Mouse (Mus musculus) E14TG2a.4 (cell line): ENCODE data around the gene Hnrnpa2b1.

Experiments used
- H3K27me3 ChIP-seq: 2 replicates; pipeline ENCODE4 v1.6.1; 2014; ENCODE audit warnings: low read length, control low read depth; ENCODE audit not compliant: insufficient read depth
- H3K36me3 ChIP-seq: 2 replicates; pipeline ENCODE4 v1.6.1; 2014; ENCODE audit warnings: low read length, control low read depth; ENCODE audit not compliant: insufficient read depth
- H3K4me1 ChIP-seq: replicated peaks from 2 replicates; pipeline ENCODE4 v1.6.1; 2014; ENCODE audit warnings: low read depth, low read length, control low read depth
- H3K4me3 ChIP-seq: replicated peaks from 2 replicates; pipeline ENCODE4 v1.5.1; 2014; ENCODE audit warnings: mild to moderate bottlenecking, low read length
- H3K9me3 ChIP-seq: 2 replicates; pipeline ENCODE4 v1.6.1; 2014; ENCODE audit warnings: low read length, control low read depth
- CTCF ChIP-seq: conservative IDR thresholded peaks from 2 replicates; pipeline ENCODE4 v1.5.1; 2014; ENCODE audit warnings: low read length
- NANOG ChIP-seq: IDR thresholded peaks from 2 replicates; pipeline ENCODE4 v1.6.1; 2014; ENCODE audit warnings: borderline replicate concordance, low read length, mixed read lengths
- POU5F1 ChIP-seq: IDR thresholded peaks from 2 replicates; pipeline ENCODE4 v1.6.1; 2014; ENCODE audit warnings: low read length, borderline replicate concordance

Hnrnpa2b1 gene

GRCm38 (mm10) chr6:51459313-51460020, 10.2 kb downstream of the Hnrnpa2b1 start:
- TF ChIP-seq POU5F1: no peak
- no peak for TF ChIP-seq NANOG
- TF ChIP-seq CTCF: no peak
- H3K27me3 ChIP-seq: no peaks in the 10 kb centered on the region

GRCm38 (mm10) chr6:51458925-51459312, 10.8 kb downstream of the Hnrnpa2b1 start:
- Histone ChIP-seq H3K9me3 (no peaks in the 10 kb centered on the region), H3K4me3 (no peak overlapping the region), H3K36me3 (peaks cover 59% of the 10 kb centered on the region), H3K4me1 (peaks cover 22% of the 10 kb centered on the region), H3K27me3 (no peaks in the 10 kb centered on the region)
- TF ChIP-seq POU5F1: no peak
- TF ChIP-seq NANOG: no peak
- no peak for TF ChIP-seq CTCF

More at GRCm38 (mm10) chr6:51459313-51460020, 10.2 kb downstream of the Hnrnpa2b1 start:
- no peaks in the 10 kb centered on the region for H3K9me3 ChIP-seq
- no peak overlapping the region for H3K4me3 ChIP-seq
- peaks cover 64% of the 10 kb centered on the region for H3K36me3 ChIP-seq
- H3K4me1 ChIP-seq: peaks cover 24% of the 10 kb centered on the region

DNA sequence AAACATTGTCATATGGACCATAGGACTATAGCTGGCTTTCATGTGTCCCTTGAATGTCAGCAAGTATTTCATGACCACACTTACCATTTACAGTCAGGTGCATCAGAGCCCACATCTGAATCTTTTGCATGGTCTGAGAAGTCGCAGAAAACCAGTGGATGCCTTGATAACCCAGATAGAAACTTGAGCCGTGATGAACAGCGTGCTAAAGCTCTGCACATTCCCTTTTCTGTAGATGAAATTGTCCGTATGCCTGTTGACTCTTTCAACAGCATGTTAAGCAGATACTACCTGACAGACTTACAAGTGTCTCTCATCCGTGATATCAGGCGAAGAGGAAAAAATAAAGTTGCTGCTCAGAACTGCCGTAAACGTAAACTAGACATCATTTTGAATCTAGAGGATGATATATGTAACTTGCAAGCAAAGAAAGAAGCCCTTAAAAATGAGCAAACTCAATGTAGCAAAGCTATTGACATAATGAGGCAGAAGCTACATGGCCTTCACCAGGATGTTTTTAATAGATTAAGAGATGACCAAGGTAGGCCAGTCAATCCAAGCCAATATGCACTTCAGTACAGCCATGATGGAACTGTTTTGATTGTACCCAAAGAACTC, 11.8 kb downstream of the Hnrnpa2b1 start:
- Histone ChIP-seq H3K36me3 (peaks cover 48% of the 10 kb centered on the region), H3K4me3 (no peak overlapping the region), H3K27me3 (no peaks in the 10 kb centered on the region), H3K4me1 (peaks cover 18% of the 10 kb centered on the region), H3K9me3 (no peaks in the 10 kb centered on the region)
- TF ChIP-seq POU5F1: no peak
- TF ChIP-seq CTCF: no peak

GRCm38 (mm10) chr6:51457283-51457682, 12.4 kb downstream of the Hnrnpa2b1 start:
- H3K27me3 ChIP-seq: no peaks in the 10 kb centered on the region
- H3K36me3 ChIP-seq: peaks cover 43% of the 10 kb centered on the region
- no peak for TF ChIP-seq NANOG
- no peak for TF ChIP-seq CTCF
- no peak for TF ChIP-seq POU5F1
- no peak overlapping the region for H3K4me3 ChIP-seq
- peaks cover 17% of the 10 kb centered on the region for H3K4me1 ChIP-seq
- no peaks in the 10 kb centered on the region for H3K9me3 ChIP-seq

DNA sequence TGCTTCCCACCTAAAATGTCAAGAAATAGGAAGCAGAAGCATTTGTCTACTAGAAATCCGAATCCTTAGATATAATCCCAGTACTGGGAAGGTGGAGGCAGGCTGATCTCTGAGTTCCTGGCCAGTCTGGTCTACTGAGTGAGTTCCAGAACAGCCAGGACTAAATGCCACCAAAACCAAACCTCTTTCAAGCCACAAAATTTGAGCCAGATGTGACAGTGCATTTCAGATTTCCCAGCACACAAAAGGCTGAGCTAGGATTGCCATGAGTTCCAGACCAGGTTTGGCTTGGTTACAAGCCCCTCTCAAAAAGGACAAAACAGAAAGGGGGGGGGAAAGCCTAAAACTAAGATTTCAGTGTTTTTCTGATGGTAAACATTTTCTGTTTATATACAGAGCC, 13.5 kb downstream of the Hnrnpa2b1 start:
- no peak for TF ChIP-seq CTCF
- TF ChIP-seq NANOG: no peak
- TF ChIP-seq POU5F1: no peak
- Histone ChIP-seq H3K4me1 (peaks cover 10% of the 10 kb centered on the region), H3K27me3 (no peaks in the 10 kb centered on the region), H3K4me3 (no peak overlapping the region), H3K9me3 (no peaks in the 10 kb centered on the region), H3K36me3 (peaks cover 32% of the 10 kb centered on the region)

GRCm38 (mm10) chr6:51454949-51455348, 14.7 kb downstream of the Hnrnpa2b1 start:
- TF ChIP-seq POU5F1 (no peak), CTCF (no peak)
- H3K9me3 ChIP-seq: no peaks in the 10 kb centered on the region
- H3K4me3 ChIP-seq: no peak overlapping the region
- H3K36me3 ChIP-seq: peaks cover 22% of the 10 kb centered on the region
- H3K27me3 ChIP-seq: no peaks in the 10 kb centered on the region
- peaks cover 10% of the 10 kb centered on the region for H3K4me1 ChIP-seq

DNA sequence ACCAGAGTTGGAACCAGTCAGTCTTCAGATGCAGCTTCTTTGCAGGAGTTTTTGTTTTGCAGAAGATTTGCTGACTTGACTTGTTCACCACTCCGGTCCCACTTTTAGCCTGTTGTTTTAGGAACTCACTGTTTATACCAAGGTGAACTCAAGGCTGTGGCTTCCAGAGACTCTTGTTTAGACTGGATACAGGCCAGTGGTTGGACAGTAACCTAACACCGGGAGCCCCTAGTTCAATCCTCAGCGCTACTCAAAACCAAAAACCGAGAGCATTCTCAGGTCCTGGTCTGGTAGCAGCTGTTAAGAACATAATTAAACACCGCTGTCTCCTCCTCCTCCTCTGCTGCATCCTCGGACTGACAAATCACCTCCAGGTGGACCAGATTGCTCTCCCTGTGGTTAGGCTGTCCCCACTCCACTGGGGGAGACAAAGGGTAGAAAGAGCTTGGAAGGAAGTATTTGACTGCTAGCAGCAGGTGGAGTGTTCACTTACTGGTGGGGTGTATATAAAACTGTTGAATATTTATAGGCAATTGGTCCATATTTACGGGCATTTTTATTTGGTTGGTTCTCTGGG, 16.7 kb downstream of the Hnrnpa2b1 start:
- Histone ChIP-seq H3K4me3 (no peak overlapping the region), H3K36me3 (peaks cover 9% of the 10 kb centered on the region), H3K4me1 (peaks cover 7% of the 10 kb centered on the region), H3K27me3 (no peaks in the 10 kb centered on the region), H3K9me3 (no peaks in the 10 kb centered on the region)
- TF ChIP-seq CTCF (no peak), NANOG (no peak), POU5F1 (no peak)

GRCm38 (mm10) chr6:51442191-51442835, 27.4 kb downstream of the Hnrnpa2b1 start:
- peak; percentile 15; the same call in 1 of the 2 replicates for TF ChIP-seq CTCF
- TF ChIP-seq POU5F1: no peak
- Histone ChIP-seq H3K9me3 (peaks cover 8% of the 10 kb centered on the region; the same call in 1 of the 2 replicates), H3K4me3 (no peak overlapping the region), H3K36me3 (no peaks in the 10 kb centered on the region), H3K27me3 (peaks cover 14% of the 10 kb centered on the region), H3K4me1 (peaks cover 11% of the 10 kb centered on the region)
